Mouse (Mus musculus) layer of hippocampus, adult 9-11 months (tissue): Measurements from ENCODE around the gene Kidins220.
A peak's percentile ranks its signal among the peaks of the same experiment; 100 is the strongest.

Source experiments
- DNase-seq: peaks from one replicate; pipeline ENCODE4 v3.0.0; 2022

Gene Kidins220

GRCm38 (mm10) chr12:25027416-25027815 is 52.7 kb downstream of the Kidins220 start:
- DNase-seq: peak; percentile 50

DNA sequence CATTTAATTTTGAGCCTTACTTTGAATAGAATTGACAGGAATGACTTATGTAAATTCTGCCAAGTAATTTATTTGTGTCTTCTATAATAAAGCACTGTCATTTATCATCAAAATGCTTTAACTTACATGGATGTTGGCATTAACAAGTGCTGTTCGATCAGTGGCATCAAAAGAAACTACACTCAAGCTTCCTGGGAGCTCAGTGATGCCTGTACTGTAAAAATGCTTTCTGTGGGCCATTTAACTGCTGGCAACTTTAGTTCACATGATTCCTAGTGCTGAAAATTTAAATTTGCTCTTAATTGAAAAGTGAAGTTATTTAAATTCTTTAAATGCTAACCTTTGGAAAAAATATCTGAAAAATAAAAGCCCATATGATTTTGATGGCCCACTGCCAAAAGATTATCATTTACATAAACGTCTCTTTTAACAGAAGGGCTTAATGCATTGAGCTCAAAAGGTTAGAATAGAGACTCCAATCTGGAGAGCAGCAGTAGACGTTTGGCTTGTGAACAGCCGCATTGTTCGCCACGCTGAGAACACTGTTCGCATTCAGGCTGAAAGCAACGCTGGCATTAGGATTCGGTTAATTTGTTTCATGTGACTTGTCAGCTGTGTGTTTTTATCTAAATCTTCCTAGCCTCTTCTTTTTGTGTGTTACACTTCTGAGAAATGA is 59.1 kb downstream of the Kidins220 start:
- DNase-seq: peak; percentile 68

DNA sequence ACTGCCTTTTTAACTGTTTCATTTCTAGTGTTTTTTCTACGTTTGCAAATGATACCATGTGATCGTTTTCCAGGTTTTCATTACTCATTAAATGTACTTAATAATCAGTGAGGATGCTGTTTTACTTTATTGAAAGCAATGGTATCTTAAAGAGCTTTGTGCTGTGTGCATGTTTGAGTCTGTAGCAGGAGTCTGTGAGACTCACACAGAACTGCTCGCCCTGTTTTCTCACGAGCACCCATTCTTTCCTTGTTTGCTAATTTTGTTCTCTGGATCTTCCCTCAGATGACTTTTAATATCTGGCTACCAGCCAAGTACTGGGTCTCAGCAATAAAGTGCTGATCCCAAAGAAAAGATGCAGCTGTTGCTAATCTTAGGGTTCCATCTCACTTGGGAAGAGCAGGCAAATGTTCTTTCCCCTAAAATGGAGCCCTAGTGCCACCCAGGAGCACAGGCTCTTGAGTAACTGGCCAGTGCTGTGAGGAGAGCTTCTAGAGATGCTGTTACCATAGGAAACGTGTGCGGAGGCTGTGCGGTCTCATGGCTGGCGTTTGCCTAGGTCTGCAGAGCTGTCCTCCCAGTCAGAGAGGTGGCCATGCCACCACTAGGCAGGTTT is 59.7 kb downstream of the Kidins220 start:
- DNase-seq: no peak

GRCm38 (mm10) chr12:25036024-25036423 is 61.3 kb downstream of the Kidins220 start:
- no peak for DNase-seq

DNA sequence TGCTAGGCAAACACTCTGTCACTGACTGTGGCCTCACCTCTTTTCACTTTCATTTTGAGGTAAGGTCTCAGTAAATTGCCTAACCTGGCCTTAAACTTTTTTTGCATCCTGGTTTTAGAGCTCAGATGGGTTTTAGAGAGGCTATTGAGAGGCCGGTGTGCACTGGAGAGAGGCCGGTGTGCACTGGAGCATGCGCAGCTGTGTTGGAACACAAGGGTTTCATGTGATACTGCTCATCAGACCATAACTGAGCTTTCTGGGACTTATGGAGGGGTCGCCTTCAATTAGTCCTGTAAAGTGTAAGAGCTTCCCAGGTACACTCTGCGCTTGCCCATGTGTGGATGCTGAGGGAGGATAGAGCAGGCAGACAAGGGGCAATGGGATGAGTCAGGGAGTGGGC is 62.5 kb downstream of the Kidins220 start:
- DNase-seq: no peak

GRCm38 (mm10) chr12:25037681-25038472 is 63.2 kb downstream of the Kidins220 start:
- no peak for DNase-seq

- no peak for DNase-seq
Observed at GRCm38 (mm10) chr12:25044056-25044455, 69.3 kb downstream of the Kidins220 start.

GRCm38 (mm10) chr12:25044579-25044978 is 69.9 kb downstream of the Kidins220 start:
- no peak for DNase-seq

DNA sequence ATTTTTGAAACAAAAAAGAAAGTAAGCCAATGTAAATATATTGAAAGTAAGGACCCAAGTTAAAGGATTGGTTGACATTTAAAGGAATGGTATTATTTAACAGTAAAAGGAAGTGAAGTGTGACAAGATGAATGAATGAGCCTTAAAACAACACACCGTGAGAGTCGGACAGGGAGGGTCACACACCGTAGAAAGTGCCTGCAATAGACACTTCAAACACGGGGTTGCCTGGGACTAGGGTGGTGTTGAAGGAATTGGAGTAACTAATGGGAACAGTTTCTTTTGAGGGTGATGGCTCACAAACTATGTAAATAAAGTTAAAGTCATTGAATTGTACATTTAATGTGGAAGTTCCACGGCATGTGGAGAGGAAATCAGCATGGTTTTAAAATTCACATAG is 74.5 kb downstream of the Kidins220 start:
- DNase-seq: no peak

- DNase-seq: no peak
Observed at GRCm38 (mm10) chr12:25054511-25054910, 79.8 kb downstream of the Kidins220 start.

- DNase-seq: no peak
Observed at GRCm38 (mm10) chr12:25054963-25055362, 80.2 kb downstream of the Kidins220 start.

- DNase-seq: no peak
Observed at GRCm38 (mm10) chr12:25059487-25060200, 84.9 kb downstream of the Kidins220 start.

DNA sequence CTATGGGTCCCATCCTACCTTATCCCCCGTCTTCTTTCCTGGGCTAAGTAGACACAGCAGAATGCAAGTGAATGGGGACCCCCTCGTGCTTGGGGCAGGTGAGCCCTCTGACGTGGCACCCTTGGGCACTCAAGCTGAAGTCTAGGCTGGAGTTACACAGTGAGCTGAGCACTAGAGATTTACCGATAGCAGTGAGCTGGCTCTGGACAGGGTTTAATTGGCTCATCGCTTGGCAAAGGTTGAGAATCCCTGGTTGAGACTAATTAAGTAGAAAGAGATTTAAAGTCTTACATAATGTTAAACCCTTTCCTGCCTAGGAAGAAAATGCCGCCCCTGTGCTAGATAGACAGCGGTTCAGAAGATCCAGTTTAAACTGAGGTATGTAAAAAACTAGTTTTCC is 86.2 kb downstream of the Kidins220 start:
- no peak for DNase-seq

DNA sequence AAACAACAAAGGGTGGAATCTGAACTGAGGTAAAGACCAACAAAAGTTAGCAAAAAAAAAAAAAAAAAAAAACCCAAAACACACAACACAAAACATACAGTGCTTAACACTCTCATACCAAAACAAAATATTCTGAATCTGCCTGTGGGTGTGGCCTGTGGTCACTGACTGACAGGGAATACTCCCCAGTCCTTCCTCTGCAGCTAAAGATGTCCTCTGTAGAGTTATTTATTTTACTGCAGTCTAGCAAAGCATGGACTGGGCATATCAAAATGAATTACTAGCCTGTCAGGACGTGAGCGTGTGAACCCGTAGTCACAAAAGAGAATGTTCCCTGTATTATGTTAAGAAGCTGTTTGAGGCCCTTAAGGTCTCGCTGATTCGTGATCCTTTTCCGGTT is 87.5 kb downstream of the Kidins220 start:
- no peak for DNase-seq

DNA sequence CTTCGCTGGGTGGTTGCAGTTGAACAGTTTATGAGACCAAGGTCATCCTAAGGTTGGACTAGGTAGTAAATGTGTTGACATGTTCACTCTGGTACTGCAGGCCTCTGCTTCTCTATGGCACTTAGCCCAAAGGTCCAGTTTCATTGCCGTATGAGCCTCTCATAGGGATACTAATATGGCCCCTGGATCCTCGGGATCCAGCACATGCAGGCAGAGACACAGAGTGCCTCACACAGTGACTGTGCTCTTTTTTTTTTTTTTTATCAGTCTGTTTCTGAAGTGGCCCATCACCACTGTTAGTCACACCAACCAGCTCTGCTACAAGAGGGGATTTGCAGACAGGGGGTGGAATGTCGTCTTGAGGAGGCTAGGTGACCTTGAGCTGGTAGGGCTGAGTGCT is 98.6 kb downstream of the Kidins220 start:
- no peak for DNase-seq

- DNase-seq: no peak
Observed at GRCm38 (mm10) chr12:25074344-25074743, 99.6 kb downstream of the Kidins220 start.

DNA sequence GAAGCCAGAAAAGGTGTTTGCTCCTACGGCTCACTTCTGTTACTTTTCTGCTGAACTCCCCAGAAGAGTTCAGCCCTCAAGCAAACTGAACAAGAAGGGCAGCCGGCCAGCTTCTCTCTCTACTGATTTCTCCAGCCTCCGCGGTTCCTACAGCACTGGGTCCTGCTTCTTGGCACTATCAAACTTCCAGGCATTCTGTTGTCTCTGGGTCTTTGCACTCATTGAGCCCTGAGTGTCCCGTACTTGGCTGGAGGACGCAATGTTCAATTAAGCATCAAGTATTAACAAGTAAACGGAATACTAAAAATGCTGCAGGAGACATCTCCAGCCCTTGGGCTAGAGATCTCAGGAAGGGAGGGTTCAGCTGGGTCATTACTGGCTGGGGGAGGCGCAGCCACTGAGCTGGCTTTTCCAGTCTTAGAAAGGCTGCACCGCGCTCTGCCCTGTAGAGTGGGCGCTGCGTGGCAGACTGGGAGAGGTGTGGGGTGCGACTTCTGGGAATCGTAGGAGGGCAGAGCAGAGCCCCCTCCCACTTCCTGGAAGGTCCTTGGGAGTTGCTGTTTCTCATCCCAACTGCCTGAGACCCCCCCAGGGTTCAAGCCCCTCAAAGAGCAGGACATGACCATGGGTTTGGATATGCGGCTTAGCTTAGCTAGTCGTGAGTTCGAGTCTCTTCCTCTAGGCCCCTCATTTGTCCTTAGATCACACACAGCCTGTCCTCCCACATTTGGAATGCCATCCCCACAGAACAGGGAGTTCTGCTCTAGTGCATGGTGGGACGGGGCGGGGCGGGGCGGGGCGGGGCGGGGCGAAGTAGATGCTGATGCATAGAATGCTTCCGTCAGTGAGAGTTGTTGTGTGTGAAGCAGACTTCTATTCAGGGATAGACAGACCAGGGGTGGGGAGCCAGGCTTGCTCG is 108.8 kb downstream of the Kidins220 start:
- DNase-seq: no peak

DNA sequence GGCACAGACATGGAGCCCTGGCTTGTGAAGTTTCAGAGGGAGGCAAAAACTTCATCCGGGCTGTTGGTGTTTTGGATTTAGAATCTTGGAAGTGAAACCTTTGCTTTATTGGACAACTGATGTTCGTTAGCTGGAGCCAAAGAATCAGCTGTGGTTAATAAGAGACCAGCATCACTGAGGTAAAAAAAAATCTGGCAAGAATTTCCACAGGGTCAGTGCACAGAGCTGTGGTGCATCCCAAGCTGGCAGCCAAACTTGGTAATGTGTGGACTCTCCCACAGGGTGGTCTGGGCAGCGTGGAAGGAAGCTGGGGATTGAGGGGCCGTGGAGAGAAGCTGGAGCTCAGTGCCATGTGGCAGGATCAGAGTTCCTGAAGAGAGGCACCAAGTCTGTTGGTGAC is 112.2 kb downstream of the Kidins220 start:
- DNase-seq: no peak

GRCm38 (mm10) chr12:25089433-25089832 is 114.7 kb downstream of the Kidins220 start:
- DNase-seq: no peak

- peak; percentile 82 for DNase-seq
Observed at GRCm38 (mm10) chr12:25092027-25092704, 117.4 kb downstream of the Kidins220 start.

DNA sequence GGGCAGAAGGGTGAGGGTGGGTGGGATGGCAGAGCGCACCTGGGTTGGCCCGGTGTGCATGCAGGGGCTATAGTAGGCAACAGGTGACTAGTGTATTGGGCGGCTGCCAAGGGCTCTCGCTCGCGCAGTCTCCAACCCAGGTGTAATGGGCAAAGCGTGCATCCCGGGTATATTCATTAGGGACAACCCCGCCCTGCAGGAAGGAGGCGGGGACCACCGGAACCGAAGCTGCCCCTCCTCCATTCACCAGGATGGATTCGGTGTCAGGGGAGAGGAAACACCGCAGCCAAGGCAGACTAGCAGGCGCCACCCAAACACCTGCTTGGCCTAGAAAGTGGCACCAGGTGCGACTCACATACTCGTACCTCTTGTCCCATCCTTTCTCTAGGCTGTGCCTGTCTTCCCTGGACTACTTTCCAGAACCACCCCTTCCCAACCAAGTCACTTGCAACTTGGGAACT is 118.1 kb downstream of the Kidins220 start:
- no peak for DNase-seq
